Mouse (Mus musculus) heart, embryonic 15.5 days (tissue): ENCODE data around the gene Gm9857. TPM values are rescaled to one million over a fixed set of nuclear protein-coding genes. Genes with fewer than 3 reads are reported as not detected.

Source experiments
- ATAC-seq: fragments of 200-750 bp; cut with Nextera tagmentation; replicated peaks from 2 replicates; pipeline ENCODE4 v1.8.0; 2017; ENCODE audit warnings: low read depth, moderate TSS enrichment; ENCODE audit not compliant: insufficient number of reproducible peaks, insufficient read depth, low FRiP score
- H3K27ac ChIP-seq: fragments of 300-500 bp; sonication (generic); 2 replicates; pipeline ENCODE4 v1.5.1; 2015; ENCODE audit warnings: mild to moderate bottlenecking, inconsistent platforms
- H3K27me3 ChIP-seq: fragments of 300-500 bp; sonication (generic); 2 replicates; pipeline ENCODE4 v1.6.1; 2015; ENCODE audit warnings: inconsistent platforms
- H3K36me3 ChIP-seq: fragments of 300-500 bp; sonication (generic); 2 replicates; pipeline ENCODE4 v1.6.1; 2015; ENCODE audit warnings: mild to moderate bottlenecking, inconsistent platforms
- H3K4me1 ChIP-seq: fragments of 300-500 bp; sonication (generic); replicated peaks from 2 replicates; pipeline ENCODE4 v1.6.1; 2015; ENCODE audit warnings: inconsistent platforms
- H3K4me2 ChIP-seq: fragments of 300-500 bp; sonication (generic); 2 replicates; pipeline ENCODE4 v1.6.1; 2015; ENCODE audit warnings: inconsistent platforms, mild to moderate bottlenecking, moderate library complexity
- H3K4me3 ChIP-seq: fragments of 300-500 bp; sonication (generic); 2 replicates; pipeline ENCODE4 v1.5.1; 2015; ENCODE audit warnings: mild to moderate bottlenecking, inconsistent platforms
- H3K9ac ChIP-seq: fragments of 300-500 bp; sonication (generic); 2 replicates; pipeline ENCODE4 v1.6.1; 2015; ENCODE audit warnings: mild to moderate bottlenecking, inconsistent platforms
- H3K9me3 ChIP-seq: fragments of 300-500 bp; sonication (generic); replicated peaks from 2 replicates; pipeline ENCODE4 v1.6.1; 2016; ENCODE audit warnings: inconsistent platforms
- WGBS: fragments of 180-500 bp; shearing (Covaris S2); methylation state at CpG from one replicate; pipeline ENCODE4 v1.1.7; 2015; ENCODE audit warnings: mixed read lengths; 5-methylcytosine and 5-hydroxymethylcytosine counted together
- polyA plus RNA-seq: library from polyadenylated mRNA; unstranded; fragments of >200 nt; fragmentation: Nextera tagmentation; extraction: Ambion mirVana; gene quantifications from 2 replicates; pipeline ENCODE4 v1.2.1, GENCODE M21; 2015

Gm9857 gene
- polyA plus RNA-seq, 1 experiment from 2014 or later: not detected

DNA sequence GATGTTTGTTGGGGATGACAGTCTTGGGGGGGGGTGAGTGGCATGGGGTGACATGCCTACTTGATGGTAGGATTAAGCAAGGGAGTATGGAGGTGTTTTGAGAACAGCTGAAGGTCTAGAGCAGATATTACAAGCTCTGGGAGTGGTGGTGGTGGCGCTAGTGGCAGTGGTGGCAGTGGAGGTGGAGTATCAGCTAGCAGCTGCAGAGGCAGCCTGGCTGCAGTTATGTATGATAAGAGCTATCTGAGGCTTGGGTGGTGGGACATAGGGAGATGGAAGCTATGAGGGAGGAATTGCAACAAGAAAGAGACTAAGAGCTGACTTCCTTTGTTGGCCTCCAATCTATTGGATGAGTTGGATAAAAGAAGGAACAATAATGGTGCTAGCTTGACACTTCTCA is 18.4 kb downstream of the Gm9857 start:
- Histone ChIP-seq H3K4me1 (no peaks in the 10 kb centered on the region), H3K27me3 (no peaks in the 10 kb centered on the region), H3K36me3 (no peaks in the 10 kb centered on the region), H3K4me2 (no peak overlapping the region), H3K4me3 (no peak overlapping the region), H3K9me3 (no peaks in the 10 kb centered on the region), H3K27ac (no peak overlapping the region), H3K9ac (no peak overlapping the region)
- WGBS: 75% methylated on average over 1 of the region's 1 CpGs
- no peak for ATAC-seq

DNA sequence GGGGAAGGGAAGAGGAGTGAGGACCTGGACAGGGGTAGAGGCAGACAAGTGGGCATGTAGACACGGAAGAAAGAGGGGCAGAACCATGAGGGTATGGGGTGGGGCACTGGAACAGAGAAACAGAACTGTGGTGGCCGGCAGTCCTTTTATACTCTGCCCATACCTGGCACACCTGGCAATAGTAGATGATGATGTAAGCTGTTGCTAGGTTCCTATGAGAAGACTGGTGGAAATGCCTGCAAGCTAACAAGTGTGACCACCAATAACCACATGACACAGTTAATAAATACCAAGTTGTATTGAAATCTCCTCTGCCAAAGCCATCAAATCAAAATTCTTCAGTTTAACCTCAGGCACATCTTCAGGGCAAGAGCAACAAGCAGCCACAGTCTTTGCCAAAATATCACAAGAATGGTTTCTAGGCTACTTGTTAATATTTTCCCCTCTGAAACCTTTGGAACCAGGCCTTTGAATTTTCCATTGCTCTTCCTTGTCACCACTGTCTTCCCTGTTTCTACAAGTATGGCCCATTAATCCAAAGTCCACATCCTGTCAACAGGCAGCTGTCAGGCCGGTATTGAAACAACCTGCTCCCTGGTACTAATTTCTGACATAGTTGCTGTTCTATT is 19.7 kb downstream of the Gm9857 start:
- Histone ChIP-seq H3K36me3 (no peaks in the 10 kb centered on the region), H3K27ac (no peak overlapping the region), H3K4me1 (no peaks in the 10 kb centered on the region), H3K4me3 (no peak overlapping the region), H3K9ac (no peak overlapping the region), H3K9me3 (no peaks in the 10 kb centered on the region), H3K27me3 (no peaks in the 10 kb centered on the region), H3K4me2 (no peak overlapping the region)
- no peak for ATAC-seq
- 78% methylated on average over 3 of the region's 3 CpGs for WGBS

DNA sequence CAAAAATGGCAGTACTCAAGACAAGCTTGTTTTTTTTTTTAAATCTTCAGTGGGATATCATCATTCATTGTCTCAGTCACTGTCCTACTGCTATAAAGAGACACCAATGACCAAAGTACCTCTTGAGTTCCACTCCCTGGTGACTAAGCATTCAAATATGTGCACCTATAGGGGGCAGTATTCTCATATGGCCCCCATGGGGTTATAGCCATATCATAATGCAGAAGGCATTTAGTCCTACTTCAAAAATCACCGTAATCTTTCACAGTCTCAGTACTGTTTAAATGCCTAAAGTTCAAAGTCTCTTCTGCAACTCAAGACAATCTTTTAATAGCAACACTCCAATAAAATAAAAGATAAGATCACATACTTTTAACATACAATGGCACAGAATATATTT is 21.4 kb downstream of the Gm9857 start:
- no peaks in the 10 kb centered on the region for H3K9me3 ChIP-seq
- no peak overlapping the region for H3K4me2 ChIP-seq
- no peaks in the 10 kb centered on the region for H3K36me3 ChIP-seq
- no peak overlapping the region for H3K9ac ChIP-seq
- no peak for ATAC-seq
- H3K4me1 ChIP-seq: no peaks in the 10 kb centered on the region
- no peak overlapping the region for H3K27ac ChIP-seq
- no peak overlapping the region for H3K4me3 ChIP-seq
- no peaks in the 10 kb centered on the region for H3K27me3 ChIP-seq
- WGBS: 89% methylated on average over 1 of the region's 1 CpGs

DNA sequence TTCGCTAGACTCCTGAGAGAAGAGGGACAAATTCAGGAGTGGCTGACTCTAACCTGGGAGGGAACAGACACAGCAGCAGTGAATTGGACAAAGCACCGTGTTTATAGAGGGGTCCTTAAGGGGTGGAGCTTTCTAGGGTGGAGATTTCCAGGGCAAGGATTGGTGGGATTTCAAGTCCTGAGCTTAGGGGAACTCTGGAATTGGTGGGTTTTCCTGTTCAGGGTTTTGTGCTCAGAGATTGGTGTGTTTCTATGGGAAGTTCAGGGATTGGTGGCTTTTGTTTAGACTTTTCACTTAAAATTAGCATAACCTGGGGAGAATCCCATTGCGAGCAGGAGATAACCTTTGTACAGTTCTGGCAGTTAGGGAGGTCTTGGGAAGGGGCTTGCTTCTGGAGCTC is 22.3 kb downstream of the Gm9857 start:
- Histone ChIP-seq H3K27ac (no peak overlapping the region), H3K9ac (no peak overlapping the region), H3K36me3 (no peaks in the 10 kb centered on the region), H3K4me1 (no peaks in the 10 kb centered on the region), H3K4me2 (no peak overlapping the region), H3K27me3 (no peaks in the 10 kb centered on the region), H3K9me3 (no peaks in the 10 kb centered on the region), H3K4me3 (no peak overlapping the region)
- no peak for ATAC-seq
- WGBS: 57% methylated on average over 3 of the region's 3 CpGs

DNA sequence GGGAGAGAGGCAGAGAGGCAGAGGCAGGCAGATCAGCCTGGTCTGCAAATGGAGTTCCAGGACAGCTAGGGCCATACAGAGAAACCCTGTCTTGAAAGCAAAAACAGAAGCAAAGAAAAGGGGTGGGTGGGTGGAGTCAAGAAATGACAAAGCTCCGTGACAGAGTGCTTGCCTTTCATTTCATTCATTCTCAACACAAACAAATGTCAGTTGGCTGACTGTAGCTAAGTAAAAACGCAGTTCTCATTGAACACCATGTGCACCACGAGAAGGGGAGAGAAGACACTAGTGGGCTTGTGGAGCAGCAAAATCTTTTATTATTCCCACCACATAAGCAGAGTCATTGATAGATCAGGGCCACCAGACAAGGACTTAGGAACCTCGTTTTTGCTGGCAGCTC is 23.4 kb downstream of the Gm9857 start:
- Histone ChIP-seq H3K4me1 (no peaks in the 10 kb centered on the region), H3K4me2 (no peak overlapping the region), H3K27me3 (no peaks in the 10 kb centered on the region), H3K27ac (no peak overlapping the region), H3K4me3 (no peak overlapping the region), H3K9ac (no peak overlapping the region), H3K9me3 (no peaks in the 10 kb centered on the region), H3K36me3 (no peaks in the 10 kb centered on the region)
- WGBS: 47% methylated on average over 4 of the region's 4 CpGs
- no peak for ATAC-seq

DNA sequence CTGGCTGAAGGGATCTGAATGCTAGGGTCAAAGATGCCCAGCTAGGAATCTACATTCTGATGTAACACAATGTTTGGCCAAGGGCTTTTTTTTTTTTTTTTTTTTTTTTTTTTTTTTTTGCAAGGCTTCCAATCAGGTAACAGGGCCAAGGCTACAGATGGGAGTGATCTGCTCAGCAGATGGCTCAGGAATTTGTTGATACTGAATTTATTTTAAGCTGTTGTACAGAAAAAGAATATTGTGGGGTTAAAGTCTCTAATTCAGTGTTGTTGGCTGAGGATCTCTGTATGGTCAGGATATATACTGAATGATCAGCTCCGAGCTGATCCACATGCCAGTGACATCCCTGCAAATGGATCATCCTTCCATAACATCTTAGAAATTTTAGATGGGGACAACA is 24.2 kb downstream of the Gm9857 start:
- no peaks in the 10 kb centered on the region for H3K27me3 ChIP-seq
- WGBS: 69% methylated on average over 1 of the region's 1 CpGs

DNA sequence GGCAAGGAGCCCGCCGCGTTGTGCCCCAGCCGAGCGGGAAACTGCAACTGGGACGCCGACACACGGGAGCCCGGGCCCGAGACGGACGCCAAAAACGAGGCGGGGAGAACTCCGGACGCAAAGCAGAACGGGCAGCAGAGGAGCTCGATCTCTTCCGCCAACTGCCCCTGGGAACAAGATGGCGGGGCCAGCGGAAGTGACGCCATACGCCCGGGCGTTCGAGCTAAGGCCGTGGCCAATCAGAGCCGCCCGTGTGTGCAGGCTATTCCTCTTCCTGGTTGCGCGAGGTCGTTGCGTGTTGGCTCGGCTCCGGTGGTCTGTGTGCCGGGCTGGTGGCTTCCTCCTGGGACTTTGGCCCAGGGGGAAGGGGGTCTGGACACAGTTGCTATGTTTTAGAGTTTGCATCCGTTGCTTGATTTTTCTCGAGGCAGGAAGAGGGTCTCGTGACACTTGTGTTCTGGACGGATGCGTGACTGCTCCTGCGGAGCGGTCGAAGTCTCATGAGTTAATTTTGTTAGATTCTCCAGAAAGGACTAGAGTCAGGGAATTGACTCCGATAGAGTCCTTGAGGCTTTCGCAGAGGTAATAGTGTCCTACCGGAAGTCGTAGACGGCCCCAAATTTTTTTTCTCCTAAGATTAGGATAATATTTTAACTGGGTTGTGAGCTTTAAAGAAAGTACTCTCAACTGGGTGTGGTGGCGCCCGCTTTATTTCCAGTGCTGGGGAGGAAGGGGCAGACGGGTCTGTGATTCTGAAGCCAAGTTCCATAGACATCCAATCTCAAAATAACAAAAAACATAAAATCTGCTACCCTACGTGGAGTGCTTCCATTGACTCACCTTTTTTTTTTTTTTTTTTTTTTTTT is 28.5 kb downstream of the Gm9857 start, which contains the start of gene Prpf38b:
TSS of gene Prpf38b (minus strand) at position 180 of the 866 bp plus-strand sequence.
- under 1% methylated on average over 53 of the region's 53 CpGs for WGBS
- peak within 1 kb of the TSS; percentile 93 for H3K4me2 ChIP-seq
- peaks cover 13% of the 10 kb centered on the region for H3K4me1 ChIP-seq
- peak within 1 kb of the TSS; percentile 76 for H3K4me3 ChIP-seq
- no peaks in the 10 kb centered on the region for H3K27me3 ChIP-seq
- H3K9me3 ChIP-seq: no peaks in the 10 kb centered on the region
- peak; percentile 99 for ATAC-seq
- peaks cover 14% of the 10 kb centered on the region for H3K36me3 ChIP-seq
- peak within 1 kb of the TSS; percentile 99 for H3K27ac ChIP-seq
- peak within 1 kb of the TSS; percentile 92 for H3K9ac ChIP-seq

More for the DNA sequence above, 24.2 kb downstream of the Gm9857 start:
- Histone ChIP-seq H3K4me1 (no peaks in the 10 kb centered on the region), H3K4me2 (no peak overlapping the region), H3K4me3 (no peak overlapping the region), H3K36me3 (no peaks in the 10 kb centered on the region), H3K9ac (no peak overlapping the region), H3K27ac (no peak overlapping the region), H3K9me3 (no peaks in the 10 kb centered on the region)
- no peak for ATAC-seq

DNA sequence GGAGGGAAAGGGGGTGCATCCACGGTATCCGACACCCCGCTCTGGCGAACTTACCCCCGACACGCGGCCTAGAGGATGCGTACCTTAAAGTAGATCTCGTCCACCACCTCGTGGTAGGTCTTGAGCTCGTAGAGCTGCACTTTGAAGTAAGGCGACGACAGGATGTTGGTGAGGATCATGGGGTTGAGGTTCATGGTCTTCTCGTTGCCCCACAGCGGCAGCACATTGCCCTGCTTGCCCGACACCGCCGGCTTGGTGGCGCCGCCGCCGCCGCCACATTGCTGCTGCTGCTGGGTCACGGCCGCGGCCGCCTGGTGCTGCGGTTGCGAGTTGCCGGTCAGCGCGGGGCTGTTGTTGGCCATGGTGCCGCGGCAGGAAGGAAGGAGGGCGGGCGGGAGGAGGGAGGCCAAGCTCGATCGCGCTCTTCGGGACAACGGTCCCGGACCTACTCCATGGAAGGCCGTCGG is 29.1 kb downstream of the Gm9857 start:
- Histone ChIP-seq H3K9me3 (no peaks in the 10 kb centered on the region), H3K4me1 (peaks cover 13% of the 10 kb centered on the region), H3K4me2 (peak overlapping the region; percentile 93), H3K27ac (peak overlapping the region; percentile 99), H3K9ac (peak overlapping the region; percentile 92), H3K4me3 (peak overlapping the region; percentile 76), H3K36me3 (peaks cover 19% of the 10 kb centered on the region), H3K27me3 (no peaks in the 10 kb centered on the region)
- WGBS: under 1% methylated on average over 41 of the region's 44 CpGs
- peak; percentile 85 for ATAC-seq

DNA sequence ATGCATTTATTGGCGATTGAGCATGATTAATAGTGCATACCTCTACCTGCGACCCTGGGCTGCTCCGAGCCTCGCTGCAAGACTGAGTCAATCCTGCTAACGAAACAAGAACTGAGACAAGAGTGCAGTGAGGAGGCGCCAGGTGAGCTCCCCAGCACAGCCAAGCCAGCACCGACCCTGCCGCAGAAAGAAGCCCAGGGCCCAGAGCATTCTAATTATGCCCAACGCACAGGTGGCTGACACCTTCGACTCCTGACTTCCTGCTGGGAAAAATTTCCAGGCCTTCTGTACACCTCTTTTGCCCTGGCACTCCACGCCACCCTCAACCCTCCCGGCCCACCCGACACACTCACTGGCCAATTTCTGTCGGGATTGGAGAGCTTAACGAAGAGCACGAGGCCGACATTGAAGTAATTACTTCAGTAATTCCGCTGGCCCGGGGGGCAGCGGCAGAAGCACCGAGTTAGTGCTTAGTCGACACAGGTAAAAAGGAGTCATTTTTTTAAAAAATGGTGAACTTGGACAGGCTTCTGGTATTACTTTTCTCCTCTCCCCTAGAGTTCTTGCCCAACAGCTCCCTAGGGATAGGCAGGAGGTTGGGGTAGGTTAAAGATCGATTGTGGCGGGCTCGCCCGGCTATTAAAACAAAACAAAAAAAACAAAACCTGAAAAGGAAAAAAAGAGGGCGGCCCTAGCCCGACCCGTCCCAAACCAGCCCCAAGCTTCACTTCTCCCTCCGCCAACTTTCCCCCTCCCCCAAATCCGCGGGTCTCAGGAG is 29.8 kb downstream of the Gm9857 start:
- H3K9ac ChIP-seq: peak overlapping the region; percentile 92
- H3K4me1 ChIP-seq: peaks cover 13% of the 10 kb centered on the region
- peaks cover 24% of the 10 kb centered on the region for H3K36me3 ChIP-seq
- peak overlapping the region; percentile 93 for H3K4me2 ChIP-seq
- under 1% methylated on average over 31 of the region's 32 CpGs for WGBS
- peak overlapping the region; percentile 99 for H3K27ac ChIP-seq
- peak overlapping the region; percentile 76 for H3K4me3 ChIP-seq
- ATAC-seq: no peak
- no peaks in the 10 kb centered on the region for H3K9me3 ChIP-seq
- H3K27me3 ChIP-seq: no peaks in the 10 kb centered on the region

DNA sequence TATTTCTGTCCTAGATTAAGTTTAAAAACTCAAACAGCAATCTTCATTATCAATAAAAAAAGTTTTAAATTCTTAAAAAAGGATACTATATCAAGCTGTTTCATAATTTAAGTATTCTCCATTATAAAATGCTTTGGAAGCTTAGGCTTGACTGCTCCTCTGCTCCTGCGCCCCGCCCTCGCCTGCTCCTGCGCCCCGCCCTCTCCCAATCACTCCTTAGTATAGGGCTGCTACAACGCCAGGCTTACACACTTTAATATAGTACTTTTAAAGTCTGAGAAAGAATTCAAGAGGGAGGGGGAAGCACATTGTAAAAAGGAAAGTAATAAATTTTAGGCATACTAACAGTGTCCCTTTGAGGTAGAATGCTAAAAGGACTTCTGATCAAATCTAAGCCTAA is 37.3 kb downstream of the Gm9857 start:
- no peak overlapping the region for H3K4me3 ChIP-seq
- ATAC-seq: no peak
- H3K27ac ChIP-seq: no peak overlapping the region
- H3K4me1 ChIP-seq: no peaks in the 10 kb centered on the region
- H3K27me3 ChIP-seq: no peaks in the 10 kb centered on the region
- no peak overlapping the region for H3K9ac ChIP-seq
- no peak overlapping the region for H3K4me2 ChIP-seq
- 90% methylated on average over 6 of the region's 6 CpGs for WGBS
- no peaks in the 10 kb centered on the region for H3K9me3 ChIP-seq
- H3K36me3 ChIP-seq: peaks cover 57% of the 10 kb centered on the region

DNA sequence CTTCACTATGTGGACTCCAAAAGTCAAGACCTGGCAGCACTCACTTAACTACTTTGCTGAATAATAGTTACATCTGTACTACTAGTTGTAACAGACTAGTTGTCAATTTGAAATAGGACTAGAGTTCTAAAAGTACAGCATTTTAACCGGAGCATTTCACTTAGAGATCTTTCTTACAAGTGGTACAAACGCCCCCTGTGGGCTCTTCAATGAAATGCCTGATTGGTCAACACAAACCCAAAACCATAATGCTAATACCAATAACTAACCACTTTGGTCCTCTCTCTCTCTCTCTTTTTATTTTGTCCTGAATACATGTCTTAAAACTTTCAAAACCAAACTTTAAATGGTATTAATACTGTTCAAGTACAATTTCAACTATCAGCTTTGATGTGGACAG is 38.2 kb downstream of the Gm9857 start:
- no peak overlapping the region for H3K4me2 ChIP-seq
- H3K9me3 ChIP-seq: no peaks in the 10 kb centered on the region
- ATAC-seq: no peak
- no peaks in the 10 kb centered on the region for H3K27me3 ChIP-seq
- no peak overlapping the region for H3K27ac ChIP-seq
- no peaks in the 10 kb centered on the region for H3K4me1 ChIP-seq
- H3K36me3 ChIP-seq: peaks cover 48% of the 10 kb centered on the region
- whole genome bisulfite sequencing: 46% methylated on average over 2 of the region's 2 CpGs
- H3K9ac ChIP-seq: no peak overlapping the region
- no peak overlapping the region for H3K4me3 ChIP-seq
